Mouse (Mus musculus) kidney, postnatal 0 days (tissue): ENCODE results near the gene Gm28308. TPM values are rescaled to one million over a fixed set of nuclear protein-coding genes. Genes with fewer than 3 reads are reported as not detected.
A peak's percentile ranks its signal among the peaks of the same experiment; 100 is the strongest.

Experiments used
- ATAC-seq: fragments of 200-750 bp; cut with Nextera tagmentation; replicated peaks from 2 replicates; pipeline ENCODE4 v1.8.0; 2017; ENCODE audit warnings: low read depth, moderate number of reproducible peaks, moderate TSS enrichment, moderate library complexity; ENCODE audit not compliant: low FRiP score
- DNase-seq: peaks from one replicate; pipeline ENCODE4 v3.0.0-alpha.2; 2016; ENCODE audit warnings: low spot score
- H3K27ac ChIP-seq: fragments of 300-500 bp; sonication (generic); 2 replicates; pipeline ENCODE4 v1.5.1; 2014; ENCODE audit warnings: mild to moderate bottlenecking
- H3K27me3 ChIP-seq: fragments of 300-500 bp; sonication (generic); 2 replicates; pipeline ENCODE4 v1.6.1; 2014; ENCODE audit warnings: low read length, mixed read lengths; ENCODE audit not compliant: insufficient read depth
- H3K36me3 ChIP-seq: fragments of 300-500 bp; sonication (generic); 2 replicates; pipeline ENCODE4 v1.6.1; 2014; ENCODE audit warnings: low read length, mixed read lengths; ENCODE audit not compliant: insufficient read depth
- H3K4me1 ChIP-seq: fragments of 300-500 bp; sonication (generic); replicated peaks from 2 replicates; pipeline ENCODE4 v1.6.1; 2014; ENCODE audit warnings: antibody characterized with exemption, low read length, mixed read lengths; ENCODE audit not compliant: insufficient read depth
- H3K4me2 ChIP-seq: fragments of 300-500 bp; sonication (generic); 2 replicates; pipeline ENCODE4 v1.6.1; 2014; ENCODE audit warnings: mild to moderate bottlenecking, low read length, moderate library complexity, mixed read lengths
- H3K4me3 ChIP-seq: fragments of 300-500 bp; sonication (generic); replicated peaks from 2 replicates; pipeline ENCODE4 v1.5.1; 2014; ENCODE audit warnings: low read depth, low read length
- H3K9ac ChIP-seq: fragments of 300-500 bp; sonication (generic); 2 replicates; pipeline ENCODE4 v1.6.1; 2014; ENCODE audit warnings: low read depth, low read length
- H3K9me3 ChIP-seq: fragments of 300-500 bp; sonication (generic); replicated peaks from 2 replicates; pipeline ENCODE4 v1.6.1; 2016; ENCODE audit warnings: low read length, inconsistent platforms, mixed read lengths
- CTCF ChIP-seq: IDR thresholded peaks from 2 replicates; pipeline ENCODE4 v1.5.1; 2016; ENCODE audit warnings: antibody characterized with exemption, low read depth, mild to moderate bottlenecking, moderate library complexity
- WGBS: fragments of 180-500 bp; shearing (Covaris S2); extraction: QIAGEN DNeasy Blood & Tissue Kit; methylation state at CpG from one replicate; pipeline ENCODE4 v1.1.7; 2014; 5-methylcytosine and 5-hydroxymethylcytosine counted together
- polyA plus RNA-seq: library from polyadenylated mRNA; unstranded; fragments of >200 nt; fragmentation: Nextera tagmentation; extraction: Ambion mirVana; gene quantifications from 2 replicates; pipeline ENCODE4 v1.2.1, GENCODE M21; 2015

The Gm28308 gene
- polyA plus RNA-seq, 1 experiment from 2014 or later, result 2.1 TPM

GRCm38 (mm10) chr6:52175864-52176263 is 37.3 kb downstream of the Gm28308 start:
- Histone ChIP-seq H3K9me3 (no peaks in the 10 kb centered on the region), H3K36me3 (no peaks in the 10 kb centered on the region), H3K9ac (peak overlapping the region; percentile 88), H3K27ac (peak overlapping the region; percentile 96), H3K4me1 (peaks cover 42% of the 10 kb centered on the region), H3K27me3 (no peaks in the 10 kb centered on the region), H3K4me3 (peak overlapping the region; percentile 66), H3K4me2 (peak overlapping the region; percentile 81)
- DNase-seq, result no peak
- WGBS, result 1% methylated on average over 24 of the region's 35 CpGs
- TF ChIP-seq CTCF, result no peak
- ATAC-seq, result peak; percentile 8

DNA sequence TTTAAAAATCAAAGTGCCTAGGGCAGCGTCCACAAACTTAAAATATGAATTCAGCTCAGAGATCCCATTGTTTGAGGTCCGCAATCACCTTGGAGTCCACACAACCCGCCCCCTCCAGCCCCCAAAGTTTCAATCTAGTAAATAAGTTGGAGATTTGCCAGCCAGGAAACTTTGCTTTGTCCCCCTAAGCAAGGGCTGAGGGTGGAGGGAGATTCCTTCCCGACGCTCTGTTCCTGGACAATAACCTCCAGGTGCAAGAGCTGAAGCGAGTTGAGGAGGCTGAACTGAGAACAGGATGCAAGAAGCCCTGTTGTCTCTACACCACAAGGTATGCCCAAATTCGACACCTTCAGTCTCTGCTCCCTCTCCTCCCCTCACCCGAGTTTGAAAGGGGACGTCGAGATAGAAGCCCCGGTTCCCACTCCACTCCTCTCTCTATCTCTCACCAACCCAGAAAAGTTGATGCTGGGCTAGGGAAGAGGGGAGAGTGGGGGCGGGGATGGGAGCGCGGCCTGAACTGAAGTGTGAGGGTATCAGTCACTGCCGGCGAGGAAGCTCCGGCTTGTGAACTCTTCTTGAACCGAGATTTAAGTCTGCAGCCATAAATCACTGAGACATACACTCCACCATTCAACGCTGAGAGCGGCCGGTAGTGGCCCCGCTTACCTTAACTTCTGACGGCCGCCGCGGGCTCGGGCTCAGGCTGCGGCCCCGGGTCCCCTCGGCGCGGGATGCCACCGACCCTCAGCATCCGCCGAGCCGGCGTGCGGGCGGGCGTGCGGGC is 38.0 kb downstream of the Gm28308 start:
- Histone ChIP-seq H3K9me3 (no peaks in the 10 kb centered on the region), H3K9ac (peak overlapping the region; percentile 88), H3K27ac (peak overlapping the region; percentile 96), H3K27me3 (no peaks in the 10 kb centered on the region), H3K36me3 (no peaks in the 10 kb centered on the region), H3K4me2 (peak overlapping the region; percentile 81), H3K4me1 (peaks cover 40% of the 10 kb centered on the region), H3K4me3 (peak overlapping the region; percentile 66)
- TF ChIP-seq CTCF, result no peak
- WGBS, result 2% methylated on average over 41 of the region's 41 CpGs
- ATAC-seq (peak; percentile 52), DNase-seq (peak; percentile 94)

- Histone ChIP-seq H3K4me2 (peak overlapping the region; percentile 67; the same call in 1 of the 2 replicates), H3K9me3 (no peaks in the 10 kb centered on the region), H3K4me3 (no peak overlapping the region), H3K4me1 (peaks cover 35% of the 10 kb centered on the region), H3K9ac (no peak overlapping the region), H3K27me3 (no peaks in the 10 kb centered on the region), H3K27ac (peak overlapping the region; percentile 85), H3K36me3 (no peaks in the 10 kb centered on the region)
- DNase-seq (no peak), ATAC-seq (no peak)
- WGBS, result 4% methylated on average over 4 of the region's 4 CpGs
- TF ChIP-seq CTCF, result no peak
Measured at GRCm38 (mm10) chr6:52173648-52174047, 39.5 kb downstream of the Gm28308 start.

GRCm38 (mm10) chr6:52172501-52172900 is 40.6 kb downstream of the Gm28308 start:
- peaks cover 39% of the 10 kb centered on the region for H3K4me1 ChIP-seq
- WGBS, result 1% methylated on average over 35 of the region's 35 CpGs
- peak overlapping the region; percentile 21 for H3K4me3 ChIP-seq
- DNase-seq (peak; percentile 97), ATAC-seq (peak; percentile 74)
- peak overlapping the region; percentile 67 for H3K4me2 ChIP-seq
- peak overlapping the region; percentile 43; the same call in 1 of the 2 replicates for H3K9ac ChIP-seq
- H3K9me3 ChIP-seq, result no peaks in the 10 kb centered on the region
- no peaks in the 10 kb centered on the region for H3K27me3 ChIP-seq
- H3K27ac ChIP-seq, result peak overlapping the region; percentile 85
- no peaks in the 10 kb centered on the region for H3K36me3 ChIP-seq
- TF ChIP-seq CTCF, result no peak

DNA sequence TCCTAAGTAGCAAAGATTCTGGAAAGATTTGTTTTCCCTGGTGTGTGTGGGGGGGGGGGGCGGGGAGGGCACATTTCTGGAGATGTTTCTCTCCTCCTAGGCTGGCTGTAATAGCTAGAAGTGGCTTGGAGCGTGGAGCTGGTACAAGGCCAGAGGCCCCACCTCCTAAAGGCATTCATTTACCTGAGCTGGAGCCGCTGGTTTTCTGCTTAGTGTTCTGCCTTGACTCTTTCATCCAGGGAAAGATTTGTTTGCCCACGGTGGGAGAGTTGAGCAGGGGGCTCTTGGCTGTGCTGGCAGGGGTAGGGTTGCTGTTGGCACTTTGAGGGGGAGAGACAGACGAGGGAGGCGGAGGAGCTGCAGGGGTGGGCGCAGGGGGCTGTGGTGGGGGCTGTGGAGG is 41.2 kb downstream of the Gm28308 start:
- no peak for ATAC-seq
- Histone ChIP-seq H3K4me3 (peak overlapping the region; percentile 21; the same call in 1 of the 2 replicates), H3K9ac (peak overlapping the region; percentile 43; the same call in 1 of the 2 replicates), H3K4me2 (peak overlapping the region; percentile 67), H3K9me3 (no peaks in the 10 kb centered on the region), H3K27me3 (no peaks in the 10 kb centered on the region), H3K36me3 (no peaks in the 10 kb centered on the region), H3K4me1 (peaks cover 40% of the 10 kb centered on the region), H3K27ac (peak overlapping the region; percentile 85)
- DNase-seq, result no peak
- TF ChIP-seq CTCF, result no peak
- 22% methylated on average over 7 of the region's 7 CpGs for WGBS

GRCm38 (mm10) chr6:52171331-52171730 is 41.8 kb downstream of the Gm28308 start:
- WGBS, result 19% methylated on average over 4 of the region's 4 CpGs
- peak; percentile 73 for DNase-seq
- no peak for TF ChIP-seq CTCF
- no peak overlapping the region for H3K4me3 ChIP-seq
- peak overlapping the region; percentile 85 for H3K27ac ChIP-seq
- H3K4me2 ChIP-seq, result 0 out of 2 replicates have a peak overlapping the region, but pooled peaks have one; percentile 36
- no peaks in the 10 kb centered on the region for H3K36me3 ChIP-seq
- no peak for ATAC-seq
- no peaks in the 10 kb centered on the region for H3K9me3 ChIP-seq
- H3K27me3 ChIP-seq, result no peaks in the 10 kb centered on the region
- no peak overlapping the region for H3K9ac ChIP-seq
- peaks cover 44% of the 10 kb centered on the region for H3K4me1 ChIP-seq
